Mouse (Mus musculus) neural tube, embryonic 13.5 days (tissue): ENCODE measurements around the gene Zfhx3. TPM values are rescaled to one million over a fixed set of nuclear protein-coding genes. Genes with fewer than 3 reads are reported as not detected.

Experiments used
- ATAC-seq: fragments of 200-750 bp; cut with Nextera tagmentation; 2 replicates; pipeline ENCODE4 v1.8.0; 2017; ENCODE audit warnings: low read depth, mild to moderate bottlenecking, moderate TSS enrichment, moderate library complexity
- H3K27ac ChIP-seq: fragments of 300-500 bp; sonication (generic); replicated peaks from 2 replicates; pipeline ENCODE4 v1.5.1; 2015; ENCODE audit warnings: moderate library complexity, mild to moderate bottlenecking, inconsistent platforms
- H3K27me3 ChIP-seq: fragments of 300-500 bp; sonication (generic); 2 replicates; pipeline ENCODE4 v1.6.1; 2015; ENCODE audit warnings: mild to moderate bottlenecking, inconsistent platforms
- H3K36me3 ChIP-seq: fragments of 300-500 bp; sonication (generic); 2 replicates; pipeline ENCODE4 v1.6.1; 2015; ENCODE audit warnings: mild to moderate bottlenecking, inconsistent platforms
- H3K4me1 ChIP-seq: fragments of 300-500 bp; sonication (generic); replicated peaks from 2 replicates; pipeline ENCODE4 v1.6.1; 2015; ENCODE audit warnings: inconsistent platforms
- H3K4me2 ChIP-seq: fragments of 300-500 bp; sonication (generic); 2 replicates; pipeline ENCODE4 v1.6.1; 2015; ENCODE audit warnings: inconsistent platforms, mild to moderate bottlenecking, moderate library complexity
- H3K4me3 ChIP-seq: fragments of 300-500 bp; sonication (generic); 2 replicates; pipeline ENCODE4 v1.5.1; 2015; ENCODE audit warnings: mild to moderate bottlenecking, inconsistent platforms
- H3K9ac ChIP-seq: fragments of 300-500 bp; sonication (generic); 2 replicates; pipeline ENCODE4 v1.6.1; 2015; ENCODE audit warnings: moderate library complexity, mild to moderate bottlenecking, inconsistent platforms
- H3K9me3 ChIP-seq: fragments of 300-500 bp; sonication (generic); 2 replicates; pipeline ENCODE4 v1.6.1; 2016; ENCODE audit warnings: inconsistent platforms
- WGBS: fragments of 180-500 bp; shearing (Covaris S2); methylation state at CpG from one replicate; pipeline ENCODE4 v1.1.7; 2015; 5-methylcytosine and 5-hydroxymethylcytosine counted together
- polyA plus RNA-seq: library from polyadenylated mRNA; unstranded; fragments of >200 nt; fragmentation: Nextera tagmentation; extraction: Ambion mirVana; gene quantifications from 2 replicates; pipeline ENCODE4 v1.2.1, GENCODE M21; 2015

Gene Zfhx3
- polyA plus RNA-seq, 1 experiment from 2014 or later, result 28.2 TPM

DNA sequence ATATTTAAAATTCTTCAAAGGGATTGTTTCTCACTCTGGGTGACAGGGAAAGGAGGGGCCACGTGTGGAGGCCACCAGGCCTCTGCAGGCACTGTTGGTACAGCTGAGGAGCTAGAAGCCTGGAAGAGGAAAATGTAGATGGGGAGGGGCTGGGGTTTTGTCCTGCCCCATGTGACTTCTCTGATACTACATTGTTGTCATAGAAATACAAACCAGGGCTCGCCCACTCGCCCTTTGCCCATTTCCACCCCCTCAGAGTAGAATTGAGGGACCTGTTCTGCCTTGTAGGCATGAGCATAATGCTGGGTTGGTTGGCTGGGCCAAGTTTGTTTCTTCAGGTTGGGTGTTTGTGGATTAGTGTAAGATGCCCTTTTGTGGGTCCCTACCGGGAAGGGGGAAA is 942.5 kb downstream of the Zfhx3 start:
- H3K4me3 ChIP-seq, result no peak overlapping the region
- no peaks in the 10 kb centered on the region for H3K36me3 ChIP-seq
- no peaks in the 10 kb centered on the region for H3K9me3 ChIP-seq
- H3K9ac ChIP-seq, result peak overlapping the region; percentile 38; the same call in 1 of the 2 replicates
- H3K4me1 ChIP-seq, result peaks cover 56% of the 10 kb centered on the region
- WGBS, result 33% methylated on average over 4 of the region's 4 CpGs
- no peak overlapping the region for H3K4me2 ChIP-seq
- H3K27ac ChIP-seq, result peak overlapping the region; percentile 78
- no peaks in the 10 kb centered on the region for H3K27me3 ChIP-seq
- ATAC-seq, result no peak

DNA sequence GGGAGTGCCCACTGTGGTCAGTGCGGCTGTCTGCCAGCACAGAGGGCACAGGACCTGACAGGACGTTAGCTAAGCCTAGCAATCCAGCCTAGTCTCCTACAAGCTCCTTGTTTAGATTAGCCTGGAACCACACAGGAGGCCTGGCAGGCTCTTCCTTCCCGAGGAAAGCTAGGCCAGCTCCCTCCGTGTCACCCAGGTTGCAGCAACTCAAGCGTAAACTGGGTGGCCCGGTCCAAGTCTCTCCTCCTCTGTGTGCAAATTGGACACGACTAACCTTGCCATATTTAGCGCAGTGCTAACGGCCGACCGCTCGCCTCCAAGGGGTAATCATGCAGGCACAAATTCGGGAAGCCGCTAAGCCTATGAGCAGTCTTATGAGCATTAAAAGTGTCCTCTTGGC is 943.0 kb downstream of the Zfhx3 start:
- H3K27ac ChIP-seq, result peak overlapping the region; percentile 78
- no peaks in the 10 kb centered on the region for H3K9me3 ChIP-seq
- H3K27me3 ChIP-seq, result no peaks in the 10 kb centered on the region
- 25% methylated on average over 14 of the region's 14 CpGs for WGBS
- H3K4me3 ChIP-seq, result no peak overlapping the region
- H3K4me1 ChIP-seq, result peaks cover 61% of the 10 kb centered on the region
- H3K36me3 ChIP-seq, result no peaks in the 10 kb centered on the region
- peak overlapping the region; percentile 41; the same call in 1 of the 2 replicates for H3K9ac ChIP-seq
- 0 out of 2 replicates have a peak overlapping the region, but pooled peaks have one; percentile 2 for H3K4me2 ChIP-seq
- ATAC-seq, result no peak

DNA sequence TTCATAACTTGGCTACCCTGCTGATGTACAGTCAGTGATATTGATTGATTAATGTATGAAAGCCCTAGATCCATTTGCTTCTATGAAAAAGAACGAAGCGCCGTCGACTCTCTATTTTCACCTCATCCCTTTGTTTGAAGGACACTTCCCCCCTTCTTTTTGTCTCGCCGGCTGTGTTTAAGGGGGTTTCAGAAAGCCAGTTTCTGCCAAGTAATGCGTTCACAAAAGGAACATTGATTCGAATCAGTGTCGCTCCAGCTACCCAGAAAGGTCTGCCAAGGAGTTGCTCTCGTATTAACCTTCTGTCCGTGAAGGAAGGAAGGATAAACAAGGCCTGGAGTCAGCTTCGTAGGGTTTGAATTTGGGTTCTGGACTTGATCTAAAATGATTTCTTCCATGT is 943.4 kb downstream of the Zfhx3 start:
- peaks cover 65% of the 10 kb centered on the region for H3K4me1 ChIP-seq

GRCm38 (mm10) chr8:108886599-108887255 is 944.3 kb downstream of the Zfhx3 start:
- ATAC-seq, result peak; percentile 12
- Histone ChIP-seq H3K36me3 (no peaks in the 10 kb centered on the region), H3K4me1 (peaks cover 66% of the 10 kb centered on the region), H3K4me3 (no peak overlapping the region), H3K9ac (peak overlapping the region; percentile 22), H3K27ac (peak overlapping the region; percentile 78), H3K27me3 (no peaks in the 10 kb centered on the region), H3K4me2 (peak overlapping the region; percentile 35), H3K9me3 (no peaks in the 10 kb centered on the region)
- WGBS, result 19% methylated on average over 12 of the region's 12 CpGs

More for the DNA sequence above, 943.4 kb downstream of the Zfhx3 start:
- no peaks in the 10 kb centered on the region for H3K9me3 ChIP-seq
- H3K9ac ChIP-seq, result no peak overlapping the region
- ATAC-seq, result no peak
- H3K36me3 ChIP-seq, result no peaks in the 10 kb centered on the region
- no peaks in the 10 kb centered on the region for H3K27me3 ChIP-seq
- H3K27ac ChIP-seq, result peak overlapping the region; percentile 78
- no peak overlapping the region for H3K4me3 ChIP-seq
- 0 out of 2 replicates have a peak overlapping the region, but pooled peaks have one; percentile 2 for H3K4me2 ChIP-seq
- 22% methylated on average over 12 of the region's 12 CpGs for WGBS

DNA sequence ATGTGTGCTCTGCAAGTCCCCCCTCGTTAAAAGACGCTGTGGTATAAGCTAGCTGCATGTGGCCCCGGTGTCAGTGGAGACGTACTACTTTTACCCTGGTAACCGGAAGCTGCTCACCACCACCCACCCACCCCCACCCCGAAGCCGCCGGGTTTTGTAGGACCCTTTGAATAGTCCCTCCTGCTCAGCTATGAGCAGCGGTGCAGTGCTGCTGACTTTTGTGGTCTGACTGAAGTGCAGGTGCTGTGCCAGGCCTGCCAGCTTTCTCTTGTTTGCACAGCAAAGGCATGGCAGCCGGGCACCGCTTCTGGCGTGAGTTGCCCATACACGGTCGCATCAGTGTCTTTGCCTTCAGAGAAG is 944.8 kb downstream of the Zfhx3 start:
- H3K4me2 ChIP-seq, result peak overlapping the region; percentile 35; the same call in 1 of the 2 replicates
- H3K4me1 ChIP-seq, result peaks cover 66% of the 10 kb centered on the region
- peak; percentile 17; the same call in 1 of the 2 replicates for ATAC-seq

DNA sequence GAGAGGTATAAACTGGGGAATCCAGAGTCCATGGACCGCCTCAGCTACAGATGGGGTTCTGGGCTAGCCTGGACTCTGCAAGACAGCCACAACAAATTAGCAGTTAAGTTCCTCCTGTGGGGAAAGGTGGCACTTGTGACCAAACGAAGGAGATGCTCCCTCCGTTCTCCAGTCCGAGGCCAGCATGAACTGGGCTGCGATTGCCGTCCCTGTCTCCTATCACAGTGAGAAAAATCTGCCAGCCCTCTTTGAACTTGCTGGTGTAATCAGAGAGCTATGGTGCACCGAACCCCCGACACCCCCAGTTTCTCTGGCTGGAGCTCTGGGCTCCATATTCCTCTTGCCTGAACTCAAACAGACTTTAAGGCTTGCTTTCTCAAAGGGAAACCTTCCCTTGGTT is 945.4 kb downstream of the Zfhx3 start:
- H3K4me2 ChIP-seq, result no peak overlapping the region
- H3K27me3 ChIP-seq, result no peaks in the 10 kb centered on the region
- H3K4me3 ChIP-seq, result no peak overlapping the region
- no peak overlapping the region for H3K9ac ChIP-seq
- peaks cover 66% of the 10 kb centered on the region for H3K4me1 ChIP-seq
- H3K36me3 ChIP-seq, result no peaks in the 10 kb centered on the region
- H3K27ac ChIP-seq, result peak overlapping the region; percentile 72
- H3K9me3 ChIP-seq, result no peaks in the 10 kb centered on the region
- 77% methylated on average over 8 of the region's 8 CpGs for WGBS
- no peak for ATAC-seq

More for the DNA sequence above, 944.8 kb downstream of the Zfhx3 start:
- H3K9me3 ChIP-seq, result no peaks in the 10 kb centered on the region
- no peaks in the 10 kb centered on the region for H3K27me3 ChIP-seq
- peak overlapping the region; percentile 78; the same call in 1 of the 2 replicates for H3K27ac ChIP-seq
- H3K9ac ChIP-seq, result peak overlapping the region; percentile 22
- WGBS, result 47% methylated on average over 14 of the region's 14 CpGs
- no peaks in the 10 kb centered on the region for H3K36me3 ChIP-seq
- H3K4me3 ChIP-seq, result no peak overlapping the region

- Histone ChIP-seq H3K27ac (peak overlapping the region; percentile 72), H3K9me3 (no peaks in the 10 kb centered on the region), H3K4me1 (peaks cover 69% of the 10 kb centered on the region), H3K4me3 (no peak overlapping the region), H3K36me3 (peaks cover 5% of the 10 kb centered on the region; the same call in 1 of the 2 replicates), H3K27me3 (no peaks in the 10 kb centered on the region), H3K9ac (0 out of 2 replicates have a peak overlapping the region, but pooled peaks have one; percentile 8), H3K4me2 (peak overlapping the region; percentile 37)
- 4% methylated on average over 4 of the region's 4 CpGs for WGBS
- no peak for ATAC-seq
Observed at GRCm38 (mm10) chr8:108888924-108889323, 946.5 kb downstream of the Zfhx3 start.

- Histone ChIP-seq H3K36me3 (peaks cover 5% of the 10 kb centered on the region; the same call in 1 of the 2 replicates), H3K27me3 (no peaks in the 10 kb centered on the region), H3K4me3 (no peak overlapping the region), H3K9ac (no peak overlapping the region), H3K4me1 (peaks cover 74% of the 10 kb centered on the region), H3K9me3 (no peaks in the 10 kb centered on the region), H3K4me2 (peak overlapping the region; percentile 20), H3K27ac (peak overlapping the region; percentile 72)
- 13% methylated on average over 5 of the region's 5 CpGs for WGBS
- ATAC-seq, result no peak
Observed at GRCm38 (mm10) chr8:108889406-108889805, 947.0 kb downstream of the Zfhx3 start.

GRCm38 (mm10) chr8:108894287-108894686 is 951.8 kb downstream of the Zfhx3 start:
- H3K4me1 ChIP-seq, result peaks cover 73% of the 10 kb centered on the region
- no peak overlapping the region for H3K9ac ChIP-seq
- H3K36me3 ChIP-seq, result peaks cover 5% of the 10 kb centered on the region; the same call in 1 of the 2 replicates
- WGBS, result 41% methylated on average over 10 of the region's 10 CpGs
- H3K4me2 ChIP-seq, result no peak overlapping the region
- H3K4me3 ChIP-seq, result no peak overlapping the region
- H3K27ac ChIP-seq, result 0 out of 2 replicates have a peak overlapping the region, but pooled peaks have one; percentile 18
- no peak for ATAC-seq
- H3K27me3 ChIP-seq, result no peaks in the 10 kb centered on the region
- no peaks in the 10 kb centered on the region for H3K9me3 ChIP-seq

- peak overlapping the region; percentile 21 for H3K4me2 ChIP-seq
- no peaks in the 10 kb centered on the region for H3K27me3 ChIP-seq
- WGBS, result 29% methylated on average over 18 of the region's 18 CpGs
- H3K27ac ChIP-seq, result peak overlapping the region; percentile 76
- ATAC-seq, result peak; percentile 45
- no peak overlapping the region for H3K9ac ChIP-seq
- H3K36me3 ChIP-seq, result peaks cover 5% of the 10 kb centered on the region; the same call in 1 of the 2 replicates
- H3K4me1 ChIP-seq, result peaks cover 80% of the 10 kb centered on the region
- H3K4me3 ChIP-seq, result no peak overlapping the region
- no peaks in the 10 kb centered on the region for H3K9me3 ChIP-seq
Observed at GRCm38 (mm10) chr8:108896468-108897346, 954.3 kb downstream of the Zfhx3 start.

DNA sequence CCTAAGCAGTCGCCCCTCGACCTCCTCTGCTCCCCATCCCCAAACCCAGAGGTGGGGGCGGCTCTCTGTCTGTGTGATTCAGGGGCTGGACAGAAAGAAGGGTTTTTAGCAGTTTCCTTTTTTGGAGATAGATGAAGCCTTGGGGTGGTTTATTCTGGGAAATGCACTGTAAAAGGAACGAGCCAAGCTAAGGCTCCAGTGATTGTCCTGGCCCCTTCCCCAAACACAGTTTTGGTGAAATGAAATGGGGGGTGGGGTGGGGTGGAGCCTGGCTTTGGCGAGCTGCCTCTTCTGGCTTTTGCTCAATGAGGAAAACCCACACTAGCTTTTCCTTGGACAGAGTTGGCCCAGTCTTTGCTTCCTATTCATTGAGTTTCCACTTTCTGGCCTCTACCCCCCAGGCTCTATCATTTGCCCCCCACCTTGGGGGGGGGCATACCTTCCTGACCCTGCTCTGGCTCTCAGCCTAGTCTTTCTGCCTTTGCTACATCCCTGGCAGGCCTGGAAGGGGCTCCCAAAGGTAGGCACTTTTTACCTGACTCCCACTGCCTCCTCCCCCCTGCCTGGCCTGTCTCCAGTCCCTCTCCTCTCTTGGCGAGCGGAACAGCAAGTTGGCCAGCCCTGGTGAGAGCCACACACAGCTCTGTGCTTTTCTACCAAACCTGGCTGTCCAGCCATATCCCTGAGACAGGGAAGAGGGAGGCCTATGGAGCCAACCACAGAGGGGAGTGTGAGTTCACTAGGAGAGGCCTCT is 955.1 kb downstream of the Zfhx3 start:
- no peaks in the 10 kb centered on the region for H3K27me3 ChIP-seq
- peaks cover 5% of the 10 kb centered on the region; the same call in 1 of the 2 replicates for H3K36me3 ChIP-seq
- H3K27ac ChIP-seq, result peak overlapping the region; percentile 46; the same call in 1 of the 2 replicates
- no peak overlapping the region for H3K4me3 ChIP-seq
- 49% methylated on average over 7 of the region's 7 CpGs for WGBS
- H3K9ac ChIP-seq, result no peak overlapping the region
- ATAC-seq, result no peak
- H3K9me3 ChIP-seq, result no peaks in the 10 kb centered on the region
- peaks cover 86% of the 10 kb centered on the region for H3K4me1 ChIP-seq
- no peak overlapping the region for H3K4me2 ChIP-seq
